Mouse (Mus musculus) stomach, postnatal 0 days (tissue): Measurements from ENCODE around the gene Gimd1.

ENCODE experiments used
- CTCF ChIP-seq: IDR thresholded peaks from 2 replicates; pipeline ENCODE4 v1.5.1; 2016; ENCODE audit warnings: antibody characterized with exemption, low read depth, mild to moderate bottlenecking, moderate library complexity
- EP300 ChIP-seq: optimal IDR thresholded peaks from 2 replicates; pipeline ENCODE3; 2016; ENCODE audit warnings: antibody characterized with exemption

- TF ChIP-seq CTCF (no peak), EP300 (no peak)
Observed at GRCm38 (mm10) chr3:132588146-132588545, 41.5 kb upstream of the Gimd1 start.
